Mouse (Mus musculus): ENCODE results near the gene Rnf19b.
A peak's percentile ranks its signal among the peaks of the same experiment; 100 is the strongest.

Rnf19b gene

GRCm38 (mm10) chr4:129081041-129081440, 23.0 kb downstream of the Rnf19b start:
- no peak for DNase-seq

GRCm38 (mm10) chr4:129081512-129081911, 23.4 kb downstream of the Rnf19b start:
- DNase-seq: no peak

- DNase-seq: no peak
Observed at GRCm38 (mm10) chr4:129081939-129082338, 23.9 kb downstream of the Rnf19b start.

GRCm38 (mm10) chr4:129082379-129083115, 24.5 kb downstream of the Rnf19b start:
- peak; percentile 79 for DNase-seq

- no peak for DNase-seq
Observed at GRCm38 (mm10) chr4:129084896-129085295, 26.8 kb downstream of the Rnf19b start.

GRCm38 (mm10) chr4:129086078-129086477, 28.0 kb downstream of the Rnf19b start:
- DNase-seq: peak; percentile 81

GRCm38 (mm10) chr4:129087850-129088249, 29.8 kb downstream of the Rnf19b start:
- no peak for DNase-seq

- no peak for DNase-seq
Observed at GRCm38 (mm10) chr4:129095276-129095675, 37.2 kb downstream of the Rnf19b start.

GRCm38 (mm10) chr4:129097006-129097405, 38.9 kb downstream of the Rnf19b start:
- no peak for DNase-seq

- DNase-seq: no peak
Observed at GRCm38 (mm10) chr4:129102133-129102829, 44.2 kb downstream of the Rnf19b start.

- DNase-seq: no peak
Observed at GRCm38 (mm10) chr4:129105356-129105755, 47.3 kb downstream of the Rnf19b start, which contains the start of gene Tmem54. Gene Tmem54, plus strand, starts transcription at chr4:129105548.

GRCm38 (mm10) chr4:129106073-129106472, 48.0 kb downstream of the Rnf19b start:
- DNase-seq: no peak

- no peak for DNase-seq
Observed at GRCm38 (mm10) chr4:129107348-129107899, 49.4 kb downstream of the Rnf19b start.

- DNase-seq: no peak
Observed at GRCm38 (mm10) chr4:129108624-129109023, 50.6 kb downstream of the Rnf19b start.

GRCm38 (mm10) chr4:129110804-129111203, 52.7 kb downstream of the Rnf19b start:
- DNase-seq: no peak

GRCm38 (mm10) chr4:129111350-129111749, 53.3 kb downstream of the Rnf19b start:
- no peak for DNase-seq

GRCm38 (mm10) chr4:129112231-129112630, 54.2 kb downstream of the Rnf19b start:
- peak; percentile 53 for DNase-seq

- peak; percentile 96 for DNase-seq
Observed at GRCm38 (mm10) chr4:129113083-129113988, 55.3 kb downstream of the Rnf19b start.

- no peak for DNase-seq
Observed at GRCm38 (mm10) chr4:129116703-129117102, 58.6 kb downstream of the Rnf19b start.

GRCm38 (mm10) chr4:129117720-129118510, 59.8 kb downstream of the Rnf19b start:
- no peak for DNase-seq

- no peak for DNase-seq
Observed at GRCm38 (mm10) chr4:129119708-129120107, 61.6 kb downstream of the Rnf19b start.

Measured in retina, postnatal 1 day (tissue).